Mouse (Mus musculus): Measurements from ENCODE around the gene Cers5.
A peak's percentile ranks its signal among the peaks of the same experiment; 100 is the strongest.

- TF ChIP-seq CTCF (IDR thresholded peaks at IDR 0.05; ENCODE audit: insufficient read depth, low read depth, low read length) (peak; percentile 61; the same call in 1 of the 2 replicates), POLR2A (IDR thresholded peaks at IDR 0.05; ENCODE audit: insufficient read depth, low read depth, low read length) (no peak)
These were observed 57.8 kb downstream of the Cers5 start for GRCm38 (mm10) chr15:99714858-99715257.
